Comparison of ENCODE assay signal across 8 mouse cellular contexts in the genomic region with DNA sequence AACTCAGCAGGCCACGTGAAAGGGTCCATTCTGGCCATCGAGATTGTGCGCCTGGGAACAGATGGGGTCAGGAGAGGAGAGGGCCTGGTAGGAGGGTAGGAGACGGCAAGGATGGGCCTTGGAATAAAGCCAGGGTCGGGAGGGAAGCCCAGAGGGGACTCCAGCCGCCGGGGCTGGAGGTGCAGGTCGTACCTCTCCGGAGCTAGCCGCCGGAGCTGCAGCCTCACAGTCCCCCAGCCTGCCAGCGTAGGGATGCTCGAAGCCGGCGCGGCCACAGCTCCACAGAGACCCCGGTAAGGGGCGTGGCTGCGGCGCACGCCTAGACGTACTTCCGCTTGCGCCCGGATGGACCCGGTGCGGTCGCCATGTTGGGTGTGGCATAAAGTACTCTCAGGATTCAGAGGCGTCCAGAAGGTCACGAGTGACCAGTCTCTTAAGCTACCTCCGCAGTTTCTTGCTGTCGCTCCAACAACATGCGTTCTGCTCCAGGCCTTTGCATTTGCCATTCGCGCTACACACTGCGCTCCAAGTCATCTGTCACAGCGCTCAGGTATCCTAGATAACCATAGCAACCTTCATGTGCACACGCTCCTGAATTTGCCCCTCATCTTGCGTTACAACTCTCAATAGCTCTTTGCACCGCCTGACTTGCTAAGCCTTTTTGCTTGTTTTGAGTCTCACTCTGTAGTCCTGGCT. TPM values are rescaled to one million over a fixed set of nuclear protein-coding genes. Genes with fewer than 3 reads are reported as not detected.
DNase-seq lines count a peak whose midpoint lies in the region; ATAC-seq lines count a peak whose summit lies in the region.

A gene (minus strand): TSS at position 504 of the 696 bp plus-strand sequence.

- peak within 1 kb of the TSS; percentile 82 for H3K4me3 ChIP-seq in hindbrain, embryonic 14.5 days (replicated peaks; ENCODE audit: low read length)

- H3K27ac ChIP-seq in hindbrain, embryonic 14.5 days, result peak within 1 kb of the TSS; percentile 88

- H3K36me3 ChIP-seq in hindbrain, embryonic 14.5 days (replicated peaks; ENCODE audit: control insufficient read depth, insufficient read depth), result peaks cover 19% of the 10 kb centered on the region

- peak; percentile 90 for DNase-seq in R1 (ENCODE audit: low read depth, low spot score)
- peak; percentile 94 to 95 for DNase-seq in cerebellum, postnatal 14 days
- peak; percentile 80 to 84 for DNase-seq in frontal cortex, postnatal 25 days (ENCODE audit: low spot score in 2 of 2)
- DNase-seq in hindbrain, embryonic 14.5 days (ENCODE audit: low spot score), result peak; percentile 91
- DNase-seq in left cerebral cortex, adult 18-20 months (ENCODE audit: low spot score in 2 of 2), result peak; percentile 91
- peak; percentile 88 to 92 for DNase-seq in right cerebral cortex, adult 2 months (ENCODE audit: low spot score in 2 of 2)
- DNase-seq in urinary bladder, postnatal 14 days (ENCODE audit: low spot score), result peak; percentile 91

- H3K4me2 ChIP-seq in hindbrain, embryonic 14.5 days (replicated peaks), result peak within 1 kb of the TSS; percentile 70

- peak; percentile 95 for ATAC-seq in hindbrain, embryonic 14.5 days (ENCODE audit: low FRiP score)
- ATAC-seq in megakaryocyte, adult 5-6 weeks (ENCODE audit: poor library complexity, severe bottlenecking), result peak; percentile 78

- no peaks in the 10 kb centered on the region for H3K27me3 ChIP-seq in hindbrain, embryonic 14.5 days (ENCODE audit: control insufficient read depth, insufficient read depth, low read length)

- WGBS in hindbrain, embryonic 14.5 days, result under 1% methylated on average over 40 of the region's 40 CpGs

- no peaks in the 10 kb centered on the region for H3K9me3 ChIP-seq in hindbrain, embryonic 14.5 days (ENCODE audit: control insufficient read depth, low read length)

- peaks cover 20% of the 10 kb centered on the region for H3K4me1 ChIP-seq in hindbrain, embryonic 14.5 days (replicated peaks; ENCODE audit: control insufficient read depth, insufficient read depth, low read length)

- peak within 1 kb of the TSS; percentile 91 for H3K9ac ChIP-seq in hindbrain, embryonic 14.5 days

RNA-seq across cellular contexts. Expression of the gene that starts here (rescaled TPM):
- polyA plus RNA-seq in hindbrain, embryonic 14.5 days (2014; fragmentation: Nextera tagmentation; extraction: Ambion mirVana), result 26.1 TPM in 2 replicates
- total RNA-seq in left cerebral cortex, adult 18-20 months (2021), result 10 to 100 TPM; 28.7 to 28.8 TPM
- 1.7 and 3.0 TPM in 2 replicates for total RNA-seq in megakaryocyte, adult 5-6 weeks (2015)
- total RNA-seq in megakaryocyte, adult 5-6 weeks (2017), result 2.6 and 2.7 TPM in 2 replicates

Comparison
In these comparisons a context has a peak if more than half of its experiments do, and no peak if none do; other contexts are left out.
1. Peak in every context shown above with its lines: DNase-seq, ATAC-seq, H3K4me3 ChIP-seq and H3K27ac ChIP-seq.
2. RNA of the gene that starts here (total RNA-seq): 28.7 to 28.8 TPM in left cerebral cortex, adult 18-20 months; 1.7 to 3.0 TPM in megakaryocyte, adult 5-6 weeks; every median in the first group is over 4 times any median in the second.